Mouse (Mus musculus) limb, embryonic 14.5 days (tissue): Measurements from ENCODE around the gene Tecpr1. TPM values are rescaled to one million over a fixed set of nuclear protein-coding genes. Genes with fewer than 3 reads are reported as not detected.

Source experiments
- ATAC-seq: fragments of 200-750 bp; cut with Nextera tagmentation; 2 replicates; pipeline ENCODE4 v1.8.0; 2017; ENCODE audit warnings: low read depth, moderate number of reproducible peaks, moderate TSS enrichment; ENCODE audit not compliant: low FRiP score
- DNase-seq: peaks from one replicate; pipeline ENCODE4 v3.0.0-alpha.2; 2015; ENCODE audit warnings: low spot score
- H3K27ac ChIP-seq: fragments of 300-500 bp; sonication (generic); replicated peaks from 2 replicates; pipeline ENCODE4 v1.5.1; 2014; ENCODE audit warnings: low read depth, mild to moderate bottlenecking, low read length, moderate library complexity, mixed read lengths
- H3K27me3 ChIP-seq: fragments of 300-500 bp; sonication (generic); 2 replicates; pipeline ENCODE4 v1.6.1; 2014; ENCODE audit warnings: low read length, mixed read lengths; ENCODE audit not compliant: control insufficient read depth, insufficient read depth
- H3K36me3 ChIP-seq: fragments of 300-500 bp; sonication (generic); 2 replicates; pipeline ENCODE4 v1.6.1; 2014; ENCODE audit warnings: mild to moderate bottlenecking, low read length, moderate library complexity, mixed read lengths; ENCODE audit not compliant: control insufficient read depth, insufficient read depth
- H3K4me1 ChIP-seq: fragments of 300-500 bp; sonication (generic); 2 replicates; pipeline ENCODE4 v1.6.1; 2014; ENCODE audit warnings: antibody characterized with exemption, low read length, mixed read lengths; ENCODE audit not compliant: control insufficient read depth, insufficient read depth
- H3K4me2 ChIP-seq: fragments of 300-500 bp; sonication (generic); replicated peaks from 2 replicates; pipeline ENCODE4 v1.6.1; 2014; ENCODE audit warnings: low read depth, mild to moderate bottlenecking, low read length, moderate library complexity; ENCODE audit not compliant: severe bottlenecking
- H3K4me3 ChIP-seq: fragments of 300-500 bp; sonication (generic); replicated peaks from 2 replicates; pipeline ENCODE4 v1.5.1; 2014; ENCODE audit warnings: low read length
- H3K9ac ChIP-seq: fragments of 300-500 bp; sonication (generic); 2 replicates; pipeline ENCODE4 v1.6.1; 2014; ENCODE audit warnings: mild to moderate bottlenecking, low read depth, low read length, moderate library complexity; ENCODE audit not compliant: severe bottlenecking
- H3K9me3 ChIP-seq: fragments of 300-500 bp; sonication (generic); 2 replicates; pipeline ENCODE4 v1.6.1; 2016; ENCODE audit warnings: low read length; ENCODE audit not compliant: control insufficient read depth
- POLR2A ChIP-seq: fragments of 200-500 bp; IDR thresholded peaks from 2 replicates; pipeline ENCODE4 v1.8.0; 2012; ENCODE audit warnings: inconsistent platforms, mild to moderate bottlenecking, moderate library complexity, borderline replicate concordance; ENCODE audit not compliant: insufficient read depth, insufficient read length; ENCODE audit errors: extremely low read depth
- WGBS: fragments of 180-500 bp; shearing (Covaris S2); extraction: QIAGEN DNeasy Blood & Tissue Kit; methylation state at CpG from one replicate; pipeline ENCODE4 v1.1.7; 2014; 5-methylcytosine and 5-hydroxymethylcytosine counted together
- polyA plus RNA-seq, 2 experiments: library from polyadenylated mRNA; depleted of rRNA in 1 of 2; stranded (reverse) in 1 of 2; unstranded in 1 of 2; fragments of >200 nt; fragmentation: Nextera tagmentation in 1 of 2; extraction: Ambion mirVana in 1 of 2; gene quantifications; 2 replicates each; pipeline versions ENCODE4 v1.2.1 to v1.2.3; 2012 to 2014

Gene Tecpr1
- 34.7 and 39.7 TPM in 2 replicates for polyA plus RNA-seq (2012; rRNA removed)
- polyA plus RNA-seq (2014; fragmentation: Nextera tagmentation; extraction: Ambion mirVana): 18.6 and 21.2 TPM in 2 replicates

DNA sequence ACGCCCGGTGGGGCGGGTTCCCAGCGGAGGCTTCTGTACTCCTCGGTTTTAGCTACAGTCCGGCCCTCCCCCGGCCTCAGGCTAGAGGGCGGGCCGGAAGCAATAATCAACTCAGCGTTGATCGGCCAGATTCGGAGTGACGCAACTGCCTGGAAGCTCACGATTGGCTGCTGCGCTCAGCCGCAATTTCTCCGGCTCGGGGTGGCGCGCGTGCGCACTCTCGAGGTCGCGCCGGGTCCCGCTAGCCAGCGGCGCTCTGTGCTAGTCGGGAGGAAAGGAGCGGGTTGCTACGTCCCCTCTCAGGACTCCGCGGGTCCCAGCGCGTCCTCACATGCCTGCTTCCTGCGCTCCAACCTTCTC is at the start of gene Tecpr1:
TSS of gene Tecpr1 (minus strand) at position 113 of the 360 bp plus-strand sequence.
- Histone ChIP-seq H3K9me3 (no peaks in the 10 kb centered on the region), H3K9ac (peak within 1 kb of the TSS; percentile 72), H3K4me3 (peak within 1 kb of the TSS; percentile 71), H3K4me2 (peak within 1 kb of the TSS; percentile 85), H3K27ac (peak within 1 kb of the TSS; percentile 58), H3K27me3 (no peaks in the 10 kb centered on the region), H3K4me1 (peaks cover 9% of the 10 kb centered on the region), H3K36me3 (peaks cover under 1% of the 10 kb centered on the region; the same call in 1 of the 2 replicates)
- peak; percentile 96 for DNase-seq
- peak; percentile 68; the same call in 1 of the 2 replicates for TF ChIP-seq POLR2A
- WGBS: under 1% methylated on average over 26 of the region's 37 CpGs
- ATAC-seq: peak; percentile 97

DNA sequence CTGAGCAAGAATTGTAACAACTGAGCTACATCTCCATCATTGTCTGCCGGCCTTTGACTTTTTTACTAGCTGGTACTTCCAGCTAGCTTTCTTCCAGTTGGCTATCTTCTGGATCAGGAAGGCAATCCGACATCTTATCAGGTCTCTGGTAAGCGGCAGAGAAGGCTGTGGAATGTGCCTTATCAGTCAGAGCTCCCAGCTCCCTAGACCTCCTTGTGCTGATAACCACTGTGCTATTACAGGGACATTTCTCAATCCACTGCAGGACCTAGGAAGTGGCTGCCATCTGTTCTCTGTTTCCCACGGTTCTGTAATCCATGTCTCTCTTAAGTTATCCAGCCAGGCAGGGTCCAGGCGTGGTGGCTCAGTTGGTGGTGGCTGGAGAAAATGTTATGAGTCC is 48.4 kb upstream of the Tecpr1 start:
- no peak for DNase-seq

DNA sequence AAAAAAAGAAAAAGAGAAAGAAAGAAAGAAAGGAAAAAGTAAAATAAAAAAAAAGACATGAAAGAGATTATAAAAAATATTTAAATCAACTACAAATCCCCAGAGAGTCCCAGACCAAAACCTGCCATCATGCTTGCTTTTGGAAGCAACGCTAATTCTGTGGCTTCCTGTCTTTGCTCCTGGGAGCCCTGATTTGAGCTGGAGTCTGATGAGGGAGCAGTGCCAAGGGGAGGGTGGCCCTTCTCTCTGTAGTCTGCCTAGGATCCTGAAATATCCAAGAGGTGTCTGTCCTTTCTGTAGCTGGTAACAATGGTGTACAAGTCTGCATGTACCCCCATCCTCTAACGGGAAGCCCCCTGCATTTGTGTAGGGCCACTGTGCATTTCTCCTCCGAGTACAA is 47.7 kb upstream of the Tecpr1 start:
- 78% methylated on average over 3 of the region's 3 CpGs for WGBS
- H3K4me1 ChIP-seq: no peaks in the 10 kb centered on the region
- H3K4me3 ChIP-seq: no peak overlapping the region
- no peak for DNase-seq
- H3K27ac ChIP-seq: no peak overlapping the region
- no peaks in the 10 kb centered on the region for H3K9me3 ChIP-seq
- no peak for ATAC-seq
- H3K36me3 ChIP-seq: peaks cover 34% of the 10 kb centered on the region
- no peak for TF ChIP-seq POLR2A
- no peaks in the 10 kb centered on the region for H3K27me3 ChIP-seq
- no peak overlapping the region for H3K9ac ChIP-seq
- no peak overlapping the region for H3K4me2 ChIP-seq

More for the DNA sequence above, 48.4 kb upstream of the Tecpr1 start:
- peaks cover 28% of the 10 kb centered on the region for H3K36me3 ChIP-seq
- H3K27ac ChIP-seq: no peak overlapping the region
- no peak for ATAC-seq
- no peaks in the 10 kb centered on the region for H3K9me3 ChIP-seq
- no peak overlapping the region for H3K4me2 ChIP-seq
- H3K9ac ChIP-seq: no peak overlapping the region
- no peak for TF ChIP-seq POLR2A
- H3K4me3 ChIP-seq: no peak overlapping the region
- no peaks in the 10 kb centered on the region for H3K27me3 ChIP-seq
- WGBS: 50% methylated on average over 5 of the region's 5 CpGs
- H3K4me1 ChIP-seq: no peaks in the 10 kb centered on the region

DNA sequence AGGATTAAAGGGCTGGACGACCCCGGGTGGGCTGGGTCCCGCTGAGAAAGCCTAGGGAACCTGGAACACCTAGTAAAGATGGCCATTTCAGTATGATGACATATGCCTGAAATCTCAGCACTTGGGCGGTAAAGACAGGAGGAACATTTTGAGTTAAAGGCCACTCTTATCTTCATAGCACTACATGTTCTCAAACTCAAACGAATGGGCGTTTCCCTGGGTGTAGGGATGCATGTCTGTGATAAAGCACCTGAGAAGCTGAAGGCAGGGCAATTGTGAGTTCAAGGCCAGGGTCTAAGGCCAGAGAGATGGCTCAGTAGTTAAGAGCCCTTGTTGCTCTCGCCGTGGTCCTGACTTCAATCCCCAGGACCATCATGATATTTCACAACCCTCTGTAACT is 47.0 kb upstream of the Tecpr1 start:
- WGBS: 90% methylated on average over 8 of the region's 8 CpGs
- Histone ChIP-seq H3K4me3 (no peak overlapping the region), H3K4me2 (no peak overlapping the region), H3K4me1 (no peaks in the 10 kb centered on the region), H3K9me3 (no peaks in the 10 kb centered on the region), H3K27ac (no peak overlapping the region), H3K27me3 (no peaks in the 10 kb centered on the region), H3K36me3 (peaks cover 39% of the 10 kb centered on the region), H3K9ac (no peak overlapping the region)
- TF ChIP-seq POLR2A: no peak
- no peak for ATAC-seq
- DNase-seq: no peak

DNA sequence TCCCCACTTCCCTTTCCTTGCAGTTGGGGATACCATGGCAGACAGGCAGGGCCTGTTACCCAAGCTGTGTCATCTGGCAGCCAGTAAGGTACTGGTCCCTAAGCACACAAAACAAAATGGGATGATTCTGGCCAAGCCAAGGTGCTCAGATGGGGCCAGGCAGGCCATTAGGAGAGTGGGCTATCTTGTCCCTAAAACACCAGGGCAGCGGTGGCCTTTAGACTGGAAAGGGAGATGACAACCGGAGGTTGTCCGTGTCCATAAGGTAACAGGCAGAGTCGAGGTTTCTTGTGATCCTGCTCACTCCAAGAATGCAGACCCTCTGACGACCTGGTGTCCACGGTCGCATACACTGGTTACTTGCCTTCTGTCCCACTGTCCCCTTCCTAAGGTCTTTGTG is 46.5 kb upstream of the Tecpr1 start:
- no peak for ATAC-seq
- no peak for TF ChIP-seq POLR2A
- Histone ChIP-seq H3K4me2 (no peak overlapping the region), H3K4me3 (no peak overlapping the region), H3K4me1 (no peaks in the 10 kb centered on the region), H3K36me3 (peaks cover 42% of the 10 kb centered on the region), H3K27ac (no peak overlapping the region), H3K9ac (no peak overlapping the region), H3K27me3 (no peaks in the 10 kb centered on the region), H3K9me3 (no peaks in the 10 kb centered on the region)
- 91% methylated on average over 7 of the region's 7 CpGs for WGBS
- DNase-seq: no peak
